Mouse (Mus musculus): Measurements from ENCODE around the gene Defb39.

Gene Defb39

DNA sequence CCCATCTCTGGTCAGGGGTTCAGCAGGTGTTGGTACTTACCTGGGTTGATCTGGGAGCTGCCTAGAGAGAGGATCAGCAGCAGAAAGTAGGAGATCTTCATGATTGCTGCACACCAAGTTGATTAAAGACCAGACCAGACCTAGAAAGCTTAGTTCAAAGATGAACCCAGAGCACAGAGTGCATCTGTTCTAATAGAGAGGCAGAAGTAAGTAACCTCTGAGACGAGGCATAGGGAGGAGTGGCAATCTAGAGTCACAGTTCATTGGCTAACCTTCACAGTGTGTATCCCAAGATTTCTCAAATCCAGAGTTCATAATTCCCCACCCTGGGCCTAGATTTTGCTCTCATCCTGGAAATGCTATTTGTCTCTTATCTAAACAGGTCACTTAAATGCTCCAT lies at the start of gene Defb39:
Defb39 (minus strand) TSS at position 101 of the 400 bp plus-strand sequence.
- DNase-seq (ENCODE audit: low spot score in 2 of 2), result no peak

DNA sequence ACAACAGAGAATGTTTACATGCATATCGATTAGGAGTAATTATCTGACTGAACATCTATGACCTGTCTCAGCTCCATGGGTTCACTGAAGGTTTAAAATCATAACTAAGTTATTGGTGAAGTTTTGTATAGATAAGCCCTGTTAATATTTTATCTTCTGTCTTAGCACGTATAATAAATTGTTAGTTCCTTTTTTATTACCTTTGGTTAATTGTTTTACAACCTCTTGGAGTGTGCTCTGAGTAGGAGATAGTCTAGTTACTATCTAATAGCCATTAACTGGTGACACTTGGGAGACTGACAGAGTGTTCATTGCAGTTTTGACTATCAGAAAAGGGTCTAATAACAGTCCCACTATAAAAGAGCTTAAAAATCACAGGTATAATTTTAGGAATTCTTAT lies 1.4 kb upstream of the Defb39 start:
- DNase-seq (ENCODE audit: low spot score in 2 of 2), result no peak

DNA sequence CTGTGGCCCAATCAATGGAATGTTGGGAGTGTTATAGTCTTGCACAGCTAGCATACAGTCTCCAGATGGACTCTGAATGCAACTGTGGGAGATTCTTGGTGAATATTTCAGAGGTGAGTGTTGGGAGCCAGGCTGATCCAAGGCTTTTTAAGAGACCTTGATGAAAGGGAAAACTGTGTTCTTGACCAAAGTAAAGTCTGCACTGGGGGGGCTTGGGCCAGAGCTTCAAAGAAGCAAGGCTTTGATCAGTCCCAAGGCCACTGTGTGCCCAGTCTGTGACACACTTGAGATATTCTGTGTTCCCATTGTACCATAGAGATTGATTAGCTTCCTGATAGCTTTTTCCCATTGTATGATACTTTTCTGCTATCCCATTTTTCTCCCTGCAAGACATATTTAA lies 1.7 kb downstream of the Defb39 start:
- no peak for DNase-seq (ENCODE audit: low spot score in 2 of 2)

DNA sequence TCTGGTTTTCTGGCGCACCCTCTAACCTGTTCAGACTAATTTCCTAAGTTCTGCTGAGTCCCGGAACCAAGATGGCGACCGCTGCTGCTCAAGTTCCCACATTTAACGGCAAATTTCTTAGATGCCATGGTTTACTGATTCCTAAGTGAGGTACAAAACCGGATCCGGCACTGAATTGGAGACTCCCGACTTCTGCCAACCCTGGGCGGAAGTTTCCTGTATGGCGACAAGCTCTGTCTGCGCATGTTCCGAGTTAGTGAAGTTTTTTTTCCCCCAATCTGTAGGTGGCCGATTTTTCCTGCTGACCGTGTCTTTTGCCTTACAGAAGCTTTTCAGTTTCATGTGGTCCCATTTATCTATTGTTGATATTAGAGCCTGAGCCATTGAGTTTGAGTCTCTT lies 19.4 kb downstream of the Defb39 start:
- DNase-seq (ENCODE audit: low spot score in 2 of 2), result no peak

DNA sequence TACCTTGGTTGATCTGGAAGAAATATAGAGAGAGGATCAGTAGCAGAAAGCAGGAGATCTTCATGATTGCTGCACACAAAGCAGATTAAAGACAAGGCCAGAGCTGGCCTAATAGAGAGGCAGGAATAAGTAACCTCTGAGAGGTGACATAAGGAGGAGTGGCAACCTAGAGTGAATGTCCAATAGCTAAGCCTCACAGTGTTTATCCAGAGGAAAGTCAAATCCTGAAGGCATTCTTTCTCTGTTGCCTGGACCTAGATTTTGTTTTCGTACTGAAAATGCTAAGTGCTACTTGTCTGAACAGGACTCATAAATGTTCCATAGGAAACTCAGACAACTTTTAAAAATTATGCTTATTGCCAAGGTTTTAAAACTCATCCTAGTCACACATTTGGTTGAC lies 38.1 kb downstream of the Defb39 start, which contains the start of gene Defb38:
Defb38 (minus strand) TSS at position 101 of the 400 bp plus-strand sequence.
- DNase-seq (ENCODE audit: low spot score in 2 of 2), result no peak
